Mouse (Mus musculus) layer of hippocampus, postnatal 10 days (tissue): ENCODE measurements around the gene Tbcc. TPM values are rescaled to one million over a fixed set of nuclear protein-coding genes. Genes with fewer than 3 reads are reported as not detected.
"Not testable (repeated sequence)": the region's sequence is repeated elsewhere in the genome, so short reads cannot be mapped to it uniquely, and the experiment has no call there.

Experiments used
- DNase-seq, 2 experiments: peaks; one replicate each; pipeline ENCODE4 v3.0.0; 2021; ENCODE audit warnings: low spot score in 2 of 2
- long read RNA-seq: library from polyadenylated mRNA; stranded (forward); transcript quantifications from one replicate; pipeline ENCODE4 v2.0.0, GENCODE M21; 2023
- total RNA-seq, 2 experiments: library from RNA; stranded (reverse); gene quantifications; 2 replicates each; pipeline ENCODE4 v1.2.3; 2021

The Tbcc gene
- 10 to 100 TPM; 39.0 to 47.5 TPM for total RNA-seq
- long read RNA-seq, transcript Tbcc-201 (1 exons, 1,164 nt) = major isoform, 135 of 135 reads
- long read RNA-seq, partial matches to known transcripts = 0 of 135 reads
- long read RNA-seq, other reads (novel, unspliced or antisense) = 0 of 135 reads

DNA sequence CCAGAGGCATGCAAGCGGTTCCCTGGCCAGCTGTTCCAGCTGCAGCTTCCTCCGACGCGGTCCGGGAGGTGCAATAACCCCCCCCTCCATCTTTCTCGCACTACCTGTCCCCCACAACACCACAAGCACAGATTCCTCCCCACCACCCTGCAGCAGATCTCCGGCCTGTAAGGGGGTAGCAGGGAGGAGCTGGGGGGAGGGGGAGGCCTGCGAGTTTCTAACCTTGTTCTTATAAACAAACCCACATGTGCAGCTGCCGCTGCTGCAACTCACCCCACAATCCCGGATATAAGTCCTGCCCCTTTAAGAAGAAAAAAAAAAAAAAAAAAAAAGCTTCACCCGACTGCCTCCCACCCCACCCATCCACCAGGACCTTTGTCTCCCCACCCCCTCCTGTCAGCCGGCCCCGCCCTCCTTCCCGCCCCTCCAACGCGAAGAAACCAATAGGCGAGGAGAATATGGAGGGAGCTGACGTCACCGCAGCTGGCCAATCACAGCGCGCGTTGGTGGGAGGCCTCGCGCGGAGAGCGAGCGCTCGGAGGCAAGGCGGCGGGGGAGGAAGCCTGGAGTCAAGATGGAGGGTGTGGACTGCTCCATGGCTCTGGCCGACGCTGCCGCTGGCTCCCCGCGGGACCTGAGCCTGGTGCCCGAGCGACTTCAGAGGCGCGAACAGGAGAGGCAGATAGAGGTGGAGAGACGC is at the start of gene Tbcc:
TSS of gene Tbcc (plus strand) at position 569 of the 700 bp plus-strand sequence.
- DNase-seq = peak; percentile 95 to 97

- DNase-seq = no peak
Measured at GRCm38 (mm10) chr17:46843022-46843421, 47.5 kb upstream of the Tbcc start.

DNA sequence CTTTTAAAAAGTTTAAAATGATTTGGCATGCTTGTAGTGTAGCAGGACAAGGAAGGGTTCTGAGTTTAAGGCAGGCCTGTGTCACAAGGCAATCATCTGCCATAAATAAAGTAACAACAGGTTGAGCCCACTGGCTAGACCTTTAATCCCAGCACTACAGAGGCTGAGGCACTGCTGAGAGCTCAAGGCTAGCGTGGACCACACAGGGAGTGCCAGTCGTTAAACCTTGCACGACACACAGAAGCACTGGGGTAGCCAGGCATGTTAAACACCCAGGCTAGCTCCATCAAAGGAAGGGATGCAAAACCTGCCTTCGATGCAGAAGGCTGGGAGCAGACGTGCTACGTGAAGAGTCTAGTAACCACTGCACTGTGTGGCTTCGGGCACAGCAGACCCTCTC is 46.8 kb upstream of the Tbcc start:
- no peak for DNase-seq

DNA sequence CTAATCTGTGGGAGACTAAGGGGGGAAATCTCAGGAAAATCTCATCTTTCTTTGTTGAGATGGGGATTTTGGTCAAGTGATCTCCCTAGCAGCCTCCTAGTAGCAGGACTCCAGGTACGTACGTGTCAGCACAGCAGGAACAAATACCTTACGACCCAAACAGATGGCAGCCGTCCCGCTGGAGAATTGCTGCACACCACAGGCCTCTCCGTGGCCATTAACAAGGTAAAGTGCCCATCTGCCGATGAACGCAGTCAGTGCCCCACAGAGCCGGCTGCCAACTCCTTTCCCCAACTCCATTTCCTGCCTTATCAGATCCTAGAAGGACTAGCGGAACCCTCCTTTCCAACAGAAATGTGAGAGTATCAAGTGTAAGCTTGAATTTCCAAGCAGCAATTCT is 45.7 kb upstream of the Tbcc start:
- no peak for DNase-seq

GRCm38 (mm10) chr17:46845262-46845661 is 45.2 kb upstream of the Tbcc start:
- DNase-seq = no peak

- DNase-seq = not testable (repeated sequence)
Measured at GRCm38 (mm10) chr17:46846573-46846972, 43.9 kb upstream of the Tbcc start.

DNA sequence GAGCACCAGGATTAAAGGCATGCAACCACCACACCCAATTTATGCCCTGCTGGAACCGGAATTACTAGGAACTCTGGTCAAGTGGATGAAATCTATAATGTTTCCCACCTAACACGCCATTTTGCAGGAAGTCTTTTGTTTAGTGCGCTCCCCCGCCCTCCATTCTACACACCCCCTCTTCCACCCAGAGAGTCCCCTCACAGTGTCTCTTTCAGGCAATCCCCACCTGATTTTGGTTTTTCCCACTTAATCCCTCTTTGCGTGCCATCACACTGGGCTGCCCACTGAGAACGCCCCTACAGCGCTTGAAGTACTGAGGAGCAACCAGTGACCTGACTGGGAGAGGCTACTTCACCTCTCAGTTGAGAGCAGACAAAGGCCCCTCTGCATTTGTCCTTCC is 43.3 kb upstream of the Tbcc start:
- DNase-seq = no peak

GRCm38 (mm10) chr17:46852725-46853124 is 37.8 kb upstream of the Tbcc start:
- no peak for DNase-seq

GRCm38 (mm10) chr17:46853281-46853680 is 37.2 kb upstream of the Tbcc start:
- peak; percentile 66 to 75 for DNase-seq

DNA sequence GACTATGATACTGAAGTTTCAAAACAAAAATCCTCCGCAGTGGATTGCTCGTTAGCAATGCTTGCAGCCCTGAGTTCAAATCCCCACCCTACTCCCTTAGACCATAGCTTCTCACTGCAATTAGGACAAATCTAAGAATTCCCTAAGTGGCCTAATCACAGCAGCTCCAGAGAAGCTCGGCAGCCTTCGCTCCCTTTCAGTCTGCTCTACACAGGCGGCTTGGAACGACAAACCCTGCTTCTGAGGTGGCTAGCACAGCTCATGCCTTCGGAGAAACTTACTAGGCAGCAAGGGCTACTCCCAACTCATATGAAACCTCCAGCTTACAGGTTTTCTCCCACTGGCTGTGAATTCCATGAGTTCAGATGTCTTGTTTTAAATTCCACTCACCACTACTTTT is 36.4 kb upstream of the Tbcc start:
- no peak for DNase-seq

DNA sequence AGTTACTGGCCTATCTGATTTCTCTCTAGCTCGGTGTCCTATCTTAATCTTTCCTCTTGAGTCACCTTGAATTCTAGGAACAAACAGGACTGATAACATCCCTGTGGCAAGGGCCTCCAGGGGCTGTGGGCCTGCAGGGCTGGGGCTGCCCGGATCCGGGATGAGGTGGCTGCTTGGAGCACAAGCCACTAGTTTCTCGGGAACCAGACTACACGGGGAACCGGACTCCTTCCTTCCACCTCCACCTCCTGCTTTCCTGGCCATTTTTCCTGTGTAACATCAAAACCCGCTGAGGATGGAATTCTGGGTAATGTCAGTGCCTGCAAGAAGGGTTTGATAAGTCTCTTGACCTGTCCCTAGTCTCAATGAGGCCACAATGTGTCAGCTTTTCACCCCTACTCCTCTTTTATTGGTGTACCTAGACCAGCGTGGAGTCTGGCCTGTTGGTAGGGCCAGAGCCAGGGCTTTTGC is 35.8 kb upstream of the Tbcc start:
- DNase-seq = no peak

- DNase-seq = no peak
Measured at GRCm38 (mm10) chr17:46855328-46856106, 35.0 kb upstream of the Tbcc start.

DNA sequence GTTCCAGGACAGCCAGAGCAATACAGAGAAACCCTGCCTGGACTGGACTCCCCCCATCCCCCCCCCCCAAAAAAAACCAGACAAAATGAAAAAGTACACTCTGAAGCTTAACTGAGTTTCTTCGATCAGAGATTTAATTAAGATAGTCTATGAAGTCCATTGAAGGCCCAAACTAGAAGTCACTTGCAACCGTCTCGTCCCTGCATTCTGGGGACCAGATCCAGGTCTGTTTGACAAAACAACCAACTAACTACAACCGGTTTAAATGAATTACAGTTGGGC is 34.4 kb upstream of the Tbcc start:
- DNase-seq = no peak

DNA sequence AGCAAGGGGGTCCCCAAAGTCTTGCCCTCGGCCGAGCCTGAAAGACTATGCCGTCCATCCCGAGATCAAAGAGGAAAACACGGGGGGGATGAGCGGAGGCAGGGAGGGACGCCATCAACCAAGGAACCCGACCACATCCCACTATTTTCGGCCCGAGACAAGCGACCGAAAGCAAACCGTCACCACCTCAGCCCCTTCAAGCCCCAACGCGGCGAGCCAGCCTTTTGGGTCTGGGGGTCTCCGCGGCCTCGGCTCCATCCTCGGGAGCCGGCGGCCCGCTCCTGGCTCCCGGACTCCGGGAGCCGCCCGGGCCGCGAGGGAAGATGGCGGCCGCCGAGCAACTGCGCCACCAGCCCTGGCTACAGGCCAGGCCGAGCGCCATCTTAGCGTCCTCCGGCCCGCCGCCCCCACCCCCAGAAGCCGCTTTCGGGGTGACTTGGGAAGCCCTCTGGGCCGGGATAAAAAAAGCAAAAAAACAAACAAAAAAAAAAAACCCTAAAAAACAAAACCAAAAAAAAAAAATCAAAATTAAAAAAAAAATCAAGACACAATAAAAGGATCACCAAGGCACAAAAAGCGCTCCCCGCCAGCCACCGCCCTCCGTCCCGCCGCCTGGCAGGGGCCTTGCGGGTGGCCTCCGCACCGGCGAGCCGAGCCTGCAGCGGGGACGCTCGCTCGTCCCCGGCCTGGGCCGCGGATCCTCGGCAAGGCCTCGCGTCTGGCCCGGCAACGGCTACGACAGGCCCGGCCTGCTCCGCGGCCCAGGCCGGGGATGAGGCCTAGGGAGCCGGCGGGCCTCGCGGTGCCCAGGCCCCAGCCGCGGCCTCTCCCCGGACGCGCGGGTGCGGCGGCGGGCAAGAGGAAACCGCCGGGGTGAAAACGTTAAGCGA is 33.8 kb upstream of the Tbcc start:
- peak; percentile 80 to 86 for DNase-seq

- DNase-seq = peak; percentile 80 to 88
Measured at GRCm38 (mm10) chr17:46857361-46857902, 33.1 kb upstream of the Tbcc start.

GRCm38 (mm10) chr17:46857903-46858748 is 32.4 kb upstream of the Tbcc start, which contains the start of gene Bicral:
TSS of gene Bicral (minus strand) at chr17:46858482.
- DNase-seq = peak; percentile 71 to 85

DNA sequence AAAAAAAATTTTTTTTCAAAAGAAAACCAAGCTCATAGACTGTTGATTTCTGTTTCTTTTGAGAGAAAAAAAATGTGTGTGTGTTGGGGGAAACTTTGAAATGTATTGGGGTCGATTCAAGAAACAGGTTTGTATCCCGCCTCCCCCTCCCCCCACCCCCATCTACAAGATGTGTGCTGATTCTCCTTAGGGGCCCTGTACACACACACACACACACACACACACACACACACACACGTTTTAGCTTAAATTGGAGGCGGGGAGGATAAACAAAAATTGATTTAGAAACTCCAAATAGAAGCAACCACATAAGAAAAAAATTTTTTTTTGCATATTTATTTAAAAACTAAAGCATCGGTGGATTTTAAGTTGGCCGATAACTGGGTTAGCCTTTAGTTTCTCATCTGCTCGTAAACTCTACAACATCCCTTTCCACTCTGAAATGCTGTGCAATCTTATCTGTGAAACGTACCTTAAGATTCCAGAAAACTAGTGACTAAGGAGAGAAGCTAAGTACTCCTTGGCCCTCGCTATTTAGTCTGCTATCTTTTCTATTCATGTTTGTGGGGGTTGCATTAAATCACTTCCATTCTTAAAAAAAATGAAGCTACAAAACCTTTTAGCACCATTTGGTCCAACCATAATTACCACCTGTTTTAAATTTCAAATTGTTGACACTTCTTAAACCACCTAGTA is 31.6 kb upstream of the Tbcc start:
- DNase-seq = no peak

GRCm38 (mm10) chr17:46860120-46860519 is 30.4 kb upstream of the Tbcc start:
- DNase-seq = no peak

DNA sequence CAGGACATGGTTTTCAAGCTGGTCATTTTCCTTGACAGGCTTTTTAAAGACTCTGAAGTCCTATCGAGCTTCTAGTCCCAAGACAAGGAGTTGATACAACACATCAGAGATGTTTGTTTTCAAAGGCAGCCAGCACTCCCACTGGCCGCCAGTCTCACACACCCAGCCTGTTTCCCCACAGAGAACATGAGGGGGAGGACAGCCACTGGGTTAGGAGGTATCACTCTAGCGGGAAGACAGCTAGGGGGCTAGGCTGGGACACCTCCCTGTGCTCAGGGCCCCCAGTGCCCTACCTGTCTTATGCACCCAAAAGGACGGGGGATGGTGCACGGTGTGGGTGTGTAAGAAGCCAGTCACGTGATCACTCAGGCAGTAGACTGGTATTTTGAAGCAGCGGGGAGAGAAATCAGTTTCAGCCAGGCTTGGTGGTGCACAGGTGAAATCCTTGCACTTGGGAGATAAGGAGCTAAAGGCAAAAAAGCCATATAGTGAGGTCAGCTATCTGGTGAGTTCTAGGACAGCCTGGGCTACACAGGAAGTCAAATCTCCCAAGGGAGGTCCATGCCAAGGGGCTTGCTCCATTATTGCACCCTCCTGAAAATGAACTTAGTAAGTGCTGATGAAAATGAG is 25.8 kb upstream of the Tbcc start:
- no peak for DNase-seq
